Mouse (Mus musculus) liver (tissue): ENCODE results near the gene Efna1.
A peak's percentile ranks its signal among the peaks of the same experiment; 100 is the strongest.

Experiments
- DNase-seq: peaks from one replicate; pipeline ENCODE4 v3.0.0-alpha.2; 2020; ENCODE audit warnings: mixed read lengths

The Efna1 gene

GRCm38 (mm10) chr3:89278107-89278506 lies 2.8 kb downstream of the Efna1 start:
- DNase-seq = peak; percentile 18

- no peak for DNase-seq
These were observed 3.5 kb downstream of the Efna1 start for GRCm38 (mm10) chr3:89277281-89278021.

GRCm38 (mm10) chr3:89276061-89276460 lies 4.9 kb downstream of the Efna1 start:
- DNase-seq = no peak

GRCm38 (mm10) chr3:89271760-89272159 lies 9.2 kb downstream of the Efna1 start:
- no peak for DNase-seq

GRCm38 (mm10) chr3:89270891-89271290 lies 10.1 kb downstream of the Efna1 start:
- DNase-seq = no peak

- peak; percentile 79 for DNase-seq
These were observed 10.7 kb downstream of the Efna1 start, which contains the start of gene Slc50a1 for GRCm38 (mm10) chr3:89270051-89270755. Gene Slc50a1 (minus strand): TSS chr3:89270570.

- no peak for DNase-seq
These were observed 12.0 kb downstream of the Efna1 start for GRCm38 (mm10) chr3:89268916-89269315.

GRCm38 (mm10) chr3:89266439-89266893 lies 14.5 kb downstream of the Efna1 start:
- peak; percentile 79 for DNase-seq

GRCm38 (mm10) chr3:89262417-89262816 lies 18.5 kb downstream of the Efna1 start:
- no peak for DNase-seq

- DNase-seq = no peak
These were observed 20.7 kb downstream of the Efna1 start for GRCm38 (mm10) chr3:89260211-89260610.

- DNase-seq = no peak
These were observed 21.9 kb downstream of the Efna1 start, which contains the start of gene Dpm3 for GRCm38 (mm10) chr3:89259076-89259475. Gene Dpm3 (plus strand): TSS chr3:89259358.

GRCm38 (mm10) chr3:89256177-89256576 lies 24.8 kb downstream of the Efna1 start:
- no peak for DNase-seq

GRCm38 (mm10) chr3:89254994-89255393 lies 25.9 kb downstream of the Efna1 start:
- DNase-seq = no peak

GRCm38 (mm10) chr3:89251365-89251895 lies 29.5 kb downstream of the Efna1 start:
- DNase-seq = peak; percentile 53

GRCm38 (mm10) chr3:89250435-89251040 lies 30.4 kb downstream of the Efna1 start:
- peak; percentile 60 for DNase-seq

GRCm38 (mm10) chr3:89247466-89247865 lies 33.5 kb downstream of the Efna1 start:
- no peak for DNase-seq

- peak; percentile 91 for DNase-seq
These were observed 34.5 kb downstream of the Efna1 start, which contains the start of gene Trim46 for GRCm38 (mm10) chr3:89246261-89247100. Gene Trim46 (minus strand): TSS chr3:89246309.

- DNase-seq = no peak
These were observed 35.2 kb downstream of the Efna1 start, which contains the start of gene Krtcap2 for GRCm38 (mm10) chr3:89245688-89246171. Gene Krtcap2 (plus strand): TSS chr3:89245966.

- no peak for DNase-seq
These were observed 35.8 kb downstream of the Efna1 start for GRCm38 (mm10) chr3:89244982-89245687.

- DNase-seq = no peak
These were observed 36.6 kb downstream of the Efna1 start for GRCm38 (mm10) chr3:89244158-89244981.
